Mouse (Mus musculus) ES-Bruce4 (cell line): ENCODE data around the gene Prm1. TPM values are rescaled to one million over a fixed set of nuclear protein-coding genes. Genes with fewer than 3 reads are reported as not detected.

Experiments
- H3K27ac ChIP-seq: 2 replicates; pipeline ENCODE4 v1.5.1; 2012; ENCODE audit warnings: low read length, inconsistent platforms; ENCODE audit not compliant: insufficient read depth
- H3K27me3 ChIP-seq: 2 replicates; pipeline ENCODE4 v1.6.1; 2012; ENCODE audit warnings: mild to moderate bottlenecking, low read length, inconsistent platforms; ENCODE audit not compliant: control insufficient read depth, poor library complexity, insufficient read depth, severe bottlenecking
- H3K36me3 ChIP-seq: 2 replicates; pipeline ENCODE4 v1.6.1; 2012; ENCODE audit warnings: inconsistent platforms, mild to moderate bottlenecking, low read length, moderate library complexity; ENCODE audit not compliant: control insufficient read depth, poor library complexity, insufficient read depth, severe bottlenecking
- H3K4me1 ChIP-seq: one replicate; pipeline ENCODE4 v1.8.1; 2011; ENCODE audit warnings: low read length; ENCODE audit not compliant: control insufficient read depth, insufficient read depth
- H3K4me3 ChIP-seq: 2 replicates; pipeline ENCODE4 v1.5.1; 2011; ENCODE audit warnings: low read depth, mild to moderate bottlenecking, low read length
- H3K9ac ChIP-seq: 2 replicates; pipeline ENCODE4 v1.6.1; 2012; ENCODE audit warnings: low read depth, mild to moderate bottlenecking, inconsistent platforms; ENCODE audit not compliant: poor library complexity, severe bottlenecking
- H3K9me3 ChIP-seq: replicated peaks from 2 replicates; pipeline ENCODE4 v1.6.1; 2012; ENCODE audit warnings: mild to moderate bottlenecking, low read length, inconsistent platforms; ENCODE audit not compliant: control insufficient read depth, poor library complexity, insufficient read depth, severe bottlenecking
- CTCF ChIP-seq: IDR thresholded peaks from one replicate; pipeline ENCODE4 v1.8.1; 2011; ENCODE audit warnings: low read depth, low read length
- EP300 ChIP-seq: IDR thresholded peaks from 2 replicates; pipeline ENCODE4 v1.6.1; 2011; ENCODE audit warnings: low read depth, low read length; ENCODE audit not compliant: insufficient read depth
- POLR2A ChIP-seq: IDR thresholded peaks from one replicate; pipeline ENCODE4 v1.8.1; 2011; ENCODE audit warnings: low read length; ENCODE audit not compliant: insufficient read depth
- polyA plus RNA-seq: library from polyadenylated mRNA; stranded (reverse); fragments of >200 nt; gene quantifications from 2 replicates; pipeline ENCODE4 v1.2.4, GENCODE M21; 2011; ENCODE audit warnings: low read depth; ENCODE audit not compliant: missing spikeins, insufficient read depth, insufficient read length

The Prm1 gene
- polyA plus RNA-seq, 1 experiment: not detected

- Histone ChIP-seq H3K4me1 (no peaks in the 10 kb centered on the region), H3K27me3 (no peaks in the 10 kb centered on the region), H3K27ac (no peak overlapping the region), H3K4me3 (no peak overlapping the region), H3K9ac (no peak overlapping the region), H3K36me3 (no peaks in the 10 kb centered on the region), H3K9me3 (no peaks in the 10 kb centered on the region)
- no peak for TF ChIP-seq EP300
- TF ChIP-seq CTCF: no peak
- no peak for TF ChIP-seq POLR2A
These were observed 55.8 kb downstream of the Prm1 start for GRCm38 (mm10) chr16:10749824-10750223.

- Histone ChIP-seq H3K9me3 (no peaks in the 10 kb centered on the region), H3K4me1 (no peaks in the 10 kb centered on the region), H3K36me3 (no peaks in the 10 kb centered on the region), H3K27me3 (no peaks in the 10 kb centered on the region), H3K27ac (no peak overlapping the region), H3K4me3 (no peak overlapping the region), H3K9ac (no peak overlapping the region)
- TF ChIP-seq CTCF (no peak), POLR2A (no peak), EP300 (no peak)
These were observed 56.4 kb downstream of the Prm1 start for GRCm38 (mm10) chr16:10749226-10749625.

Other genes starting within 250 kb of the Prm1 start
- gene Socs1, start 20.3 kb downstream of the Prm1 start, polyA plus RNA-seq: 1.9 and 2.8 TPM in 2 replicates
- not detected in 2 replicates for gene Tnp2, start 17.2 kb downstream of the Prm1 start, polyA plus RNA-seq
- not detected in 2 replicates for gene Prm3, start 14.9 kb downstream of the Prm1 start, polyA plus RNA-seq
- not detected in 2 replicates for gene Prm2, start 9.7 kb downstream of the Prm1 start, polyA plus RNA-seq
- gene Gm11172, start 7.1 kb upstream of the Prm1 start, polyA plus RNA-seq: not detected in 2 replicates
- 3.7 and 3.8 TPM in 2 replicates for gene Rmi2, start 29.2 kb upstream of the Prm1 start, polyA plus RNA-seq